Mouse (Mus musculus) ES-CJ7 (cell line): ENCODE data around the gene Syt13.

Experiments
- DNase-seq: peaks from one replicate; pipeline ENCODE4 v3.0.0; 2011; ENCODE audit warnings: low read depth, low spot score

Gene Syt13

DNA sequence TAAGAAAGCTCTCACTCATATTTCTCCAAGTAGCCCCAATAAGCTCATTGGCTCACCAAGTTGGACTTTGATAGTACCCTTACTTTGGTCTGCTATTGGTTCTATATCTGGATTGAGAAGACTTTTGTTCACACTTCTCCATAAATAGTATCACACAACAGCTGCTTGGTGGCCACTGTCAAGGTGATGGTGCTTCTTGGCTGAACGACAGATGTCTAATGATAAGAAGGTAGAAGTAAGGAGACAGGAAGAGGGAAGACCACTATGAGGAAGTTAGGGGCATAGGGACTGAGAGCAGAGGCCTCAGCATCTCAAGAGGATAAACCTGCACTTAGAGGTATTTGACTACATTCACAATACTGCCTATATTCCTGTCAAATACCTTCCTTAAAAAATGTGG is 49.4 kb downstream of the Syt13 start:
- no peak for DNase-seq

DNA sequence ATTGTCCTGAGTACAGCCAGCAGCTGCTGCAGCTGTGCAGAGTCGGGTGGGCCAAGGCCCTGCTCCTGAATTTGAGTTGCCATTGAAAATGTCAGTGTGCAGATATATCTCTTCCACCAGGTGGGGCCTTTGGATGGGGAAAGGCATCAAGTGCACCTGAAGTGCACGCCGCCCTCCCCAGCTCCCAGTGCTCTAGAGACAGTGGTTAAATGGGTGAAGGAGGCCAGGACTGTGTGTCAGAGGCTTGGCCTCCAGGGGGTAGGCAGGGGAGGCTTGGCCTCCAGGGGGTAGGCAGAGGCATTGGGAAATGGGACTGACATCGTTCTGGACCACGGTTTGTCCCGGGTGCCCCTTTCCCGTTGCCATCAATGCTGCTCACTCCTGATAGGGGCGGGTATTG is 51.4 kb downstream of the Syt13 start:
- DNase-seq: peak; percentile 45

DNA sequence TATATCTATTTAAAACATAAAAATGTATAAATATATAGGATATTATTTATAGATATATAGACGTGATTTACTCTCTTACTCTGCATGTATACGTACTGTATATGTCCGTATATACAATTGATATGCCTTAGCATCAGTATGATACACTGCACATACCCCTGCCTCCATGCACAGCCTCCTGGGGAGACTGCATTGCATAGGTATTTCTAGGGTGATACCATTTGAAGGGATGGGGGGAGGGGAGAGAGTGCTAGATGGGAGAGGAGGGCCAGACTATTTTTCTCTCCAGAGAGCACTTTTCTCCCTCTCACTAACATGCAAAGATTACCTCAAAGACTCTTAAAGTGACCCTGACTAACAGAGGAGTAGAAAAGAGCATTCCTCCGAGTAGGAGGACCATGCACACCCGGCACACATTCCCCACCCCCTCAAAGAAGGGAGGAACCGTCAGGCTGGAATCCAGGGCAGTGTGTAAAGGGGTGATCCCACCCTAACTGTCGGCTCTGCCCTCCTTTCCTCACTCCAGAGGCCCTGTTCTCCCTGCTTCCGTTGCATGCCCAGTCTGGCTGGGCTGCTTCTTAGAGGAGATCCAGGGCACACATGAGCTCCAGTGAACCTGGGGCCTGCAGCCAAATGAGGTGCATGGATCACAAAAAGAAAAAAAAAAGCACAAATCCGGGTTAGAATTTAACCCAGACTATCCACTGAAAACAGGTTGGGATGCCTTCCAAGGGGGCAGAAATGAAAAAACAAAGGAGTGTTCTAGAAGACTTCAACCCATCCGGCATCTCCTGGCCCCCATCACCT is 52.3 kb downstream of the Syt13 start:
- DNase-seq: peak; percentile 48

DNA sequence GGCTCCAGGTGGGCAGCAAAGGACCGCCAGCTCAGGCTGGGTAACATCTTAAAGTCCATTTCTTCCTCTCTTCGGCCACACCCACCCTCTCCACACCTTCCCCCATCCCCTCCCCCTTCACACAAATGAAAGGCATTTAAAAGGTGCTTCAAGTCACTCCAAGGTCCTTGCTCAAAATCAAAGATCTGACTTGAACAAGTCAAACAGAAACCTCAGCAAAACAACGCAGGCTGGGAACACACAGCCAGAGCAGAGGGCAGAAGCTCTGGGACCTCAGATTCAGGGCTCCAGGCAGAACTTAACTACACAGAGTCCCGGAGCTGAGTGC is 52.9 kb downstream of the Syt13 start:
- DNase-seq: no peak

DNA sequence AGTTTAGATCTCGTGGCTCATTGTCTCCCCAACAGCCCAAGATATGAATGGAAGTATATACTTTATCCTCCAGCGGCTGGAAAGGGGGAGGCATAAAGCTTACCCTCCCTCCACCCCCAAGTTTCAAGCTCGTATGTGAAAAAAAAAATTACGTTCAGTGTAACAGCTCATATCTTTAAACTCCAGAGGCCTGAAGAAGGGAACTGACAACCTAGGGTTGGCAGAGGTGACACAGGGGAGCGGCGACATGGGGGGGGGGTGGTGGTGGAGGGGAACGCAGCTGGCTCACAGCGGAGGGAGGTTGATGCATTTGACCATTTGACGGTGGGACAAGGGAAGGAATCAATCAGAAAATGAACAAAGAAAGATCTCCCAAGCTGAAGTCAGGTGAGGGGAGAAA is 56.2 kb downstream of the Syt13 start:
- no peak for DNase-seq

DNA sequence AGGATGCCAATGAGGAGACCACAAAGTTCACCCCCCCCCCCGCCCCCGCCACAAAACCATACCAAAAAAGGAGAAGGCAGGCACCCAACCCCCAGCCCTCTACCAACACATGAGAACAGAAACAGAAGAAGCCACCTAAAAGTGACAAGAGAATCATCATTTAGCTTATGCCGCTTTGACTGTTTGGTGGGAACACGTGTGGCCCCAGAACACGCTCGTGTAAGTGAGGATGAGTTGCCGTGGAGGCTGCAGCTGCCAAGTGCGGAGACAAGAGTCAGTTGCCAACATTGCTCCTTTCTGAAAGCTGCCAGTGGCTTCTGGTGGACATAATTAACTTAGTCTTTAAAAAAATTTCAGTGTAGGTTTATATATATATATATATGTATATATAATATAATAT is 56.6 kb downstream of the Syt13 start:
- DNase-seq: no peak

DNA sequence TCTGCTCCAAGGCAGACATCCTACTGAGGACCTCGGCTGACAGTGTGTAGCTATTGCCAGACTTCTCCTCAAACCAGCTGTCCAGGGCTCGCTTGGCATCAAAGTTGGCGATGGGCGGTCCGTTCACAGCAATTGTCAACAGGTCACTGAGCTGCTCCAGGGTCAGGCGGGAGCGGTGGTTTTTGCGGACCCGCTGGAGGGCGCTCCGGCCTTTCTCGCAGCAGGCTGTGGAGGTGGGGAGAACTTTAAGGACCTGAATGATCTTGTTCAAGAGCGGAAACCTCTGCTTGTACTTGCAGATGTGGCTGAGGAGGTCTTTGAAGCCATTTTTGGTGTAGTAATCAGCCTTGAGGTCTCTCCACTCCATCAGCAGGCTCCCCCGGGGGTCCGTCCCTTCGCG is 57.2 kb downstream of the Syt13 start:
- no peak for DNase-seq

DNA sequence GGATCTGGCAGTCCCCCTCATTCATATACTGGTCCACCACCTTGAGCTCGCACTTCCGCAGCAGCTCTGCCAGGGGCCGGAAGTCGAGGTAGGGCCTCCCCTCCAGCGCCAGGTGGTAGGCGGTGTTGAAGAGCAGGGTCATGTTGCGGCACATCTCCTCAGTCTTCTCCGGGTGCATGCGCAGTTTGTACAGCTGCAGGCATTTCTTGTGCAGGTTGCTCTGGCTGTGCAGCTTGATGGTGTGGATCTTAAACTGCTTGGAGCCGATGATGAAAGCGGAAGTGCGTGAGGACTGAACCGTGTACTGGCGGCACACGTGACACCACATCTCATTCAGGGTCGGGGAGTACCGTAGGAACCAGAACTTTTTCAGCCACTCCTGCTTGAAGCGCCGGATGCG is 58.7 kb downstream of the Syt13 start:
- peak; percentile 63 for DNase-seq

DNA sequence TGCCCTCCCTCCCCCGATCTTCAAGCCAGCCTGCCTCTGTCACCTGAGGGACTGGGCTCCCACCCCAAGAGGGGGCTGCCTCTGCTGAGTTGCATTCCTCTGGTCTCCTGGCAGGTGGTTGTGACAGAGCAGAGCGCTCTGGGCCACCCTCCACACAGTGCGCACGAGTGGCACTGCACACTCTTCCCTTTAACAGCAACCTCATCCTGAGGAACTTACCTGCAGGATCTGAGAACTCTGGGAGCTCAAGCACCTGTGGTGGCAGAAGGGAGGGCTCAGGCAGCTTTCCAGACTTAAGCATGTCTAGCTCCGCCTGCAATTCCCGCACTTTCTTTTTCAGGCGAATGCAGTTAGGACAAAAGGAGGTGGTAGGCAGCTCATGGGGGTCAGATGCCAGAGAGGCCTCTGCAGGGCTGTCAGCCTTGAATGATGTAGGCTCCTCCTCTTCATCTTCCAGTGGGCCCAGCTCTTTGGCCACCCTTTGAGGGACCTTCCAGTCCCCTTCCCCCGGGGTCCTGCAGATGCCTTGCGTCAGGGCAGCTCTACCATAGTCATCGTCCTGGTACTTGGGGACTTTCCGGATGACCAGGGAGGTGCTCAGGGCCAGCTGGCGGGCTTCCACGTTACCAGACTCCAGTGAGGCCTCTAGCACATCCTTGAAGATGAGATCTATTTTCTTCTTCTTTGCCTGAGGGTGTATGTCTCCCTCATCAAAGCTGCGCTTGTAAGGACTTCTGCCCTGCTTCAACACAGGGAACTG is 60.3 kb downstream of the Syt13 start:
- no peak for DNase-seq

DNA sequence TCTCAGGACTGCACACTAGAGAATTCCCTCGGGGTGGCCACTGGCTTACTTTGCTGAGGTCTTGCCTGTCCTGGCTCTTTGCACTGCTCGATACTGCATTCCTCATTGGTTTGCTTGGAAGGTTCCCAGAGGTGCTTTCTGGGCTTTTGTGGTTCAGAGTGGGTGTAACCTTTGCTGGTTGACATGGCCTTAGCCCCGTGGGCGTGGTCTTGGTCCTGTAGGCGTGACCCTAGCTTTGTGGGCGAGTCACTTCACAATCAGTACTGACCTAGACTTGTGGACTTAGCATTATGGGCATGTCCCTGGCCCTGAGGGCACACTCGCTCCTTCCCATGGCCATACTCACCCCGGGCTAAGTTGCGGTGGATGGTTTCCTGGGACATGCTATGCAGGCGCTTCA is 65.3 kb downstream of the Syt13 start:
- DNase-seq: no peak

DNA sequence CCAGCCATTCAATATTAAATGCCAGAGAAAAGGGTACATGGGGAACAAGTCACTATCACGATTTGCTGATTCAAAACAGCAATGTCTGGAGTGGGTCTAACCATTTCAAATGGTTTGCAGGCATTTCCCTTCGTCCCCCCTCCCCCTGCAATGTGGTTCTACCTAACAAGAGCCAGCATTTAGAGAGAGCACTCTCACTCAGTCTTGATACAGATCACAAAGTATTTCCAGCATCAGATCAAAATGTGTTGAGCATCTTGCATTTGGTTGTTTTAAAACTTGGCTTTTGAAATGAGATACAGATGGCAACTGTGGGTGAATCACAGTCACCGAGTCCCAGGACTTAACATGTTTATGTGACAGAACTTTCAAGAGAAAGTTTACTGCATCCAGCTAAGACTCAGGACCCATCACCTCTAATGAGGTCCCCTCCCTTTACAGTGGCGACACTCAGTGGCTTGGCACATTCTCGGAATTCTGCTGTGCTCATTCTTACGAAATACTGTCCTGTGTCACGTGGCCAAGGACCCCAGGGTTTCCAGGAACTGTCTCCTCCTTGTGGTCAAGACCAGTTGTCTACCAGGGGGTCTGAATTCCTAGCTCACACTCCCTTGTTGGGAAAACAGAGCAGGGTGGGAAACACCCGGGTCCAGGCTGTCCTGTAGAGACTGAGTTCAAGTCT is 67.8 kb downstream of the Syt13 start:
- DNase-seq: no peak

DNA sequence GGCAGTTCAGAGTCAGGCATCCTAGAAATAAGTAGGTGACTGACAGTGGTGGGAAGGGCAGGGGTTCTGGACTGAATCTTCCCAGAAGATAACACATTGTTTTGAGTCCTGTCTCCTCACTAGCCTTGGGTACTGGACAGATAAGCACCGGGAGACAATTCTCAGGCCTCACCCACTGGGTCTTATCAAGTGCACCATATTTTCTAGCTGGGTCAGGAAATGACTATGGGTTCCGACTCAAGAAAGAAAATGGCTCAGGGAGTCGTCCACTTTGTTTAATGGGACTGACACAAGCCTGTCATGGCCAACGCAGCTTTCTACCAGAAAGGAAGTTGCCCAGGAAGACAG is 68.3 kb downstream of the Syt13 start:
- DNase-seq: no peak

DNA sequence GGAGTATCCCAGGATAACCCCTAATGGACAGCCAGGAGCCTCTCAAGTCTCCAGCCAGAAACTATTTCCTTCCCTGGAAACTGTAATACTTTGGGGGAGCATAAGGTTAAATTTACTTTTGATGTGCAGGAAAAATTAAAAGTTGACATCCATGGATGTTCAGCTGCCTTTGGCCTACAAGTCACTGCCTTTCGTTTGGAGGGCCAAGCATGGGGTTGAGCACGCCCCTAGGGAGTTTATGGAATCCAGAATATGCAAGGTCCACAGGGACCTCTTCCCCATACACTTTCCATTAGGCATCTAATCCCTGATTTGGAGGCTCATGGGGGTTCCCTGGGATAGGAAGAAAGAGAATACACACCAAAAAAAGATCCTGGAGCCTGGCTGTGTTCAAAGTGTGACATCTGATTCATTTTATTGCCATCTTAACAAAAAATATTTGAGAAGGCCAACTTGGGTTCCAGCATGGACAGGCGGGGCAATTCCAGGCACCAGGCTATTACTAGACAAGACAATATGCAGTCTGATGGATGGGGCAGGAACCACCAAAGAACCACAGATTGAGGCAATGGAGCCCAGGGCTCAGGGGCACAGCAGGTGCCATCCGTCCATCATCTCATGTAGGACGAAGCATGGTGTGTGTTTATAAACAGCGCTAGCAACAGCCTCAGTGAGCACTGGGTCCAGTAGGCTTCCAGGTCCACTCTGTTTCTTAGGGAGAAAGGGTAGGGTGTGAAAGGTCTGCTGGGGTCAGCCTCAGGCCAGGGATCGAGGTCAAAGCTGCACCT is 69.6 kb downstream of the Syt13 start:
- no peak for DNase-seq

DNA sequence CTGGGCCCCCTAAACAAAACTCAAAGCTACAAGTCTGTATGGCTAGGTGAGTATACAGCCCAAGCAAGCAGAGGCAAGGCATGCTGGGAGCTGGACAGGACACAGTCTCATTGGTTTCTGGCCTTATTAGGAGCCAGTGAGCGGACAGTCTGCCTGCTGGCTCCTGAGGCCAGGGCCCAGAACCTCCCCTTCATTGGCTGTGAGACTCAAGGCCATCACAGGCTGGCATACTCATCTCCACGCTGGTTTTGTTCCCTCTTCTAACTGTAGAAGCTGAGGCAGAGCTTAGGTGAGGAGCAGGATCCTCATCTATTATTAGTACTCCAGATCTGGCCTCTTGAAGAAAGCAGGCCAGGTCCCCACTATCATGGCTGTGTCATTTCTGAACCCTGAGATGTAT is 70.3 kb downstream of the Syt13 start:
- DNase-seq: no peak

DNA sequence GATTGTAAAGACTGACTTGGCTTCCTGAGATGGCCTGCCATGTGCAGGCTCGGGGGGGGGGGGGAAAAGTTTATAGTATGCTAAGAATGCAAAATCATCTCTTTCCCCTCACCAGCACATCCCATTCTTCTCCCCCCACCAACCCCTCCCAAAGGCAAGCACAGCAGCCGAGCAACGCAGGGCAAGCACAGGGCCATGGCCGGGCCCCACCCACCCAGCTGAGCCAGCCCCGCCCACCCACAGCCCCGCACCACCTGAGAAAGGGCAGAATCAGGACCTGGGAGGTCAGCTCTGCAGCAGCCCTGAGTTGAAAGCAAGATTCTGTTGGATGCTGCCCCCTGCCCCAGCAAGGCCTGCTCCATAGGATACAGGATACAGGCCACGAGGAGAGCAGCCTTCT is 70.7 kb downstream of the Syt13 start:
- no peak for DNase-seq

DNA sequence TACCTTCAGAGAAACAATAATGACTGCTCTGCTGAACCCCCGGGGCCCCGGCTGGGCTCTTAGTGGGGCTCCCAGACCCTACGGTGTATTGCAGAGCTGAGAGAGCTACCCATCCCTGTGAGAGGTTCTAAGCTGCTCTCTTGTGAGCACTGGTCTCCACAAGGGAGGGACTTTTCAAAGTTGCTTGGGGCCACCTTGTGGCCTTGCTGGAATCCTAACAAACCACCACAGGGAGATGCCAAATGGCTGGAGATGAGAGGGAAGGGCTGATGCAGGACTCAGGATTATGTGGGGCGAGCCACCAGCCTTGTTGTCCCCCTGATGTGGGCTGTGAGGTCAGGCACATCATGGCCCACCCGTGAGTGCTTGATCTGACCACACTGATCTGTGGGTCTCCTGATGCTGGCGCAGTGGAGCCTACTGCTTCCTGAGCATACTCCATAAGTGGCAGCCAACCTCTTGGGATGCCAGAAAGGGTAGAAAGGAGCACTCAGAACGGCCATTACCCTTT is 72.3 kb downstream of the Syt13 start:
- DNase-seq: no peak

DNA sequence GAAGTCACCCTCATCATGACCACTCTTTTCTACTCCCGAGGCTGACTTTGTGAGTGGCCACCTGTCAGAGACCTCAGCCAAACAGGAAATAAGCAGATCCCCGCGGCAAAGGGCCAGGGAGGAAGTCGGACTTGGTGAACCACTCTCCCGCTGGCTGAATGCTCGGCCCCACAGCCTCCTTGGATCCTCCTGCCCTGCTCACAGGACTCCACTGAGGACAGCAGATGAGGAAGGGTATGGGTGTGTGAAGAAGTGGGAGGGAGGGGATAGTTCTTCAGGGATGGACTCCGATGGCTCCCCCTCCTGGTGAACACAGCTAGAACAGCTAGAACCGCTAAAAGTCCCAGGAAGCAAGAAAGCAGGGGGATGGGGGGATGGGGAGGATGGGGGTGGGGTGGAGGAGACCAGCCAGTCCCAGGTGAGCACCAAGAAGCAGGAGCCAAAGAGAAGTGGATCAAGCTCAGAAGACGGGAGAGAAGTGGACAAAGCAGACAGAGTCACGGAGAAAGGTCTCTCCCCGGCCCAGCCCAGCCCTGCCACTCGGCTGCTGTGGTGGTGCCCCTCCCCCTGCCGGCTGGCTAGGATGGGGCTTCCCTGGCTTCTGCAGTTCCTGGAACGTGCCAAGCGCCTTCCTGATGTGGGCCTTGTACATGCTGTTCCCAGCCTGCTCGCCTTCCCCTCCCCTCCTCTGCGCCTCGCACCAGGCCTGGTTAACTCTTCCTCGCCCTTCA is 73.2 kb downstream of the Syt13 start:
- DNase-seq: peak; percentile 87

DNA sequence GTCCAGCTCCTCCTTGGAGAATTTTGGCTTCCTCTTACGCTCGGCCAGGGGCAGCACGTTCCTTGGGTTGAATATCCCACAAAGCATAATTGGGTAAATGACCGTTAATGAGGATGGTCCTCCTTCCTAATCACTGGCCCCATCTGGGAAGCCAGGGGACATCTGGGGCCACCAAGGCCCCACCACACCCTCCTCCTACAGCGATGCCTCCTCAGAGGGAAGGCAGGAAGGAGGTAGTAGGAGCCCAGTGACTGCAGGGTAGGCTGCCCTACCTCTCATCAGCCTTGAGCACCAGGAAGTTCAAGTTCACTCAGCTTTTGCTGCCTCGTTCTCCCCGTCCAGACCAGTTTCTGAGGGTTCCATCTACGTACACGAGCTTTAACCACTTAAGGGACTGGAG is 74.7 kb downstream of the Syt13 start:
- DNase-seq: no peak

DNA sequence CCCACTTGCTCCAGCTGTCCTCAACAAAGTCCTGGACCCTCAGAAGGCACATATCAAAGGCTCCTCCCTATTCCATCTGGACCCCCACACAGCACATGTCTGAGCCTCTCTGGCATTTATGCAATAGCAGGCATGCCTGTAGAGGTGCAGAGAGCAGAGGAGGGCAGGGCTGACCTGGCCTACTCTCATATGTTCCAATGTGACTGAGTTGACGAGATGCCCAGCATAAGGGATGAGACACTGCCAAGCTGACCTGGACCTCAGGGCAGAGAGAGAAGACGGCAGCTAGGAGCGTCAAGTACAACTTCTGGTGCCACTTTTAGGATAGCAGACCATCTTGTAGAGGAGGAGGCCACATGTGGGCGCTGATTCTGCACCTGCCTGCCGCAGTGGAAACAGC is 77.1 kb downstream of the Syt13 start:
- DNase-seq: no peak

DNA sequence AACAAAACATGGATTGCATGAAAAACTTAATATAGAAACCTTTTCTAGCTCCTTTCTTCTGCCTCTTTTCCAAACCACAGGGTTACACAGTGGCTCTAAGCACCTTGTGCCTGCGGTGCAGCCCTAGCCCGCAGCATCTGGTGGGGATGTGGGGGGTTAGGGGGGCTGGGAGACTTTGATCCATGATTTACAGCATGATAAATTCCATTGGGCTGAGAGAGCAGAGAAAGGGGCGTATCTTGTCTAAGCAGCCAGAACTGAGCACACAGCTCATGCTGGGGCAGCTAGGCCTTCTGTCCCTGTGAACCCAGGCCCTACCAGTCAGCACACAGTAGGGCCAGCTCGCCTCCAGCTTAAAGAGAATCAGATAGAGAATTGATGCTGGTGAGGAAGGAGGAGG is 90.1 kb downstream of the Syt13 start:
- no peak for DNase-seq
